Mouse (Mus musculus) fibroblast of lung, adult 2 months (primary cell): ENCODE measurements at regions not wholly inside any gene's neighbourhood (a gene's known extent, or its start where the extent isn't known, plus 50 kb on each side); places are given as distances from the start of the nearest gene placed in this dataset.

ENCODE experiments used
- DNase-seq: peaks from one replicate; pipeline ENCODE4 v3.0.0-alpha.2; 2011; ENCODE audit warnings: low read depth

GRCm38 (mm10) chr12:8844748-8845147 is 73.6 kb downstream of the Sdc1 start:
- no peak for DNase-seq

- DNase-seq, result no peak
These were observed 74.3 kb downstream of the Sdc1 start for GRCm38 (mm10) chr12:8845443-8845842.

- DNase-seq, result no peak
These were observed 74.8 kb upstream of the Laptm4a start for GRCm38 (mm10) chr12:8846425-8847226.

GRCm38 (mm10) chr12:8847227-8847857 is 74.1 kb upstream of the Laptm4a start:
- no peak for DNase-seq

- no peak for DNase-seq
These were observed 73.5 kb upstream of the Laptm4a start for GRCm38 (mm10) chr12:8847858-8848383.

- no peak for DNase-seq
These were observed 67.6 kb upstream of the Laptm4a start for GRCm38 (mm10) chr12:8853858-8854257.

- peak; percentile 29 for DNase-seq
These were observed 67.1 kb upstream of the Laptm4a start for GRCm38 (mm10) chr12:8854401-8854800.

GRCm38 (mm10) chr12:8855119-8855518 is 66.3 kb upstream of the Laptm4a start:
- no peak for DNase-seq

GRCm38 (mm10) chr12:8856051-8856543 is 65.4 kb upstream of the Laptm4a start:
- DNase-seq, result no peak

GRCm38 (mm10) chr12:8857308-8857707 is 64.2 kb upstream of the Laptm4a start:
- no peak for DNase-seq

- no peak for DNase-seq
These were observed 62.7 kb upstream of the Laptm4a start for GRCm38 (mm10) chr12:8858748-8859147.

GRCm38 (mm10) chr12:8859588-8859987 is 61.9 kb upstream of the Laptm4a start:
- DNase-seq, result no peak

GRCm38 (mm10) chr12:8864830-8865229 is 56.6 kb upstream of the Laptm4a start:
- DNase-seq, result no peak

- DNase-seq, result no peak
These were observed 56.2 kb upstream of the Laptm4a start for GRCm38 (mm10) chr12:8865250-8865649.

- no peak for DNase-seq
These were observed 54.4 kb upstream of the Laptm4a start for GRCm38 (mm10) chr12:8867104-8867503.

- no peak for DNase-seq
These were observed 52.8 kb upstream of the Laptm4a start for GRCm38 (mm10) chr12:8868690-8869089.

- no peak for DNase-seq
These were observed 52.3 kb upstream of the Laptm4a start for GRCm38 (mm10) chr12:8869190-8869589.
